Mouse (Mus musculus): ENCODE data around the gene Adgrv1. TPM values are rescaled to one million over a fixed set of nuclear protein-coding genes. Genes with fewer than 3 reads are reported as not detected.

Gene Adgrv1
- polyA plus RNA-seq, 1 experiment from 2014 or later, result 0.76 TPM

- no peak overlapping the region for H3K4me2 ChIP-seq
- WGBS, result 69% methylated on average over 4 of the region's 4 CpGs
- H3K9me3 ChIP-seq (replicated peaks), result no peaks in the 10 kb centered on the region
- no peaks in the 10 kb centered on the region for H3K36me3 ChIP-seq
- ATAC-seq (replicated peaks; ENCODE audit: insufficient number of reproducible peaks, insufficient read depth, low FRiP score, low read depth), result no peak
- H3K27ac ChIP-seq, result no peak overlapping the region
- H3K27me3 ChIP-seq, result no peaks in the 10 kb centered on the region
- no peaks in the 10 kb centered on the region for H3K4me1 ChIP-seq (replicated peaks)
- no peak overlapping the region for H3K4me3 ChIP-seq
- no peak overlapping the region for H3K9ac ChIP-seq
These were observed 166.3 kb downstream of the Adgrv1 start for GRCm38 (mm10) chr13:81466661-81467060.

- H3K36me3 ChIP-seq, result no peaks in the 10 kb centered on the region
- ATAC-seq (replicated peaks; ENCODE audit: insufficient number of reproducible peaks, insufficient read depth, low FRiP score, low read depth), result no peak
- no peaks in the 10 kb centered on the region for H3K4me1 ChIP-seq (replicated peaks)
These were observed 167.2 kb downstream of the Adgrv1 start for GRCm38 (mm10) chr13:81465794-81466193.

GRCm38 (mm10) chr13:81449630-81450029, 183.3 kb downstream of the Adgrv1 start:
- Histone ChIP-seq H3K27ac (no peak overlapping the region), H3K9me3 (replicated peaks) (no peaks in the 10 kb centered on the region), H3K36me3 (no peaks in the 10 kb centered on the region), H3K4me1 (replicated peaks) (no peaks in the 10 kb centered on the region), H3K27me3 (no peaks in the 10 kb centered on the region), H3K9ac (no peak overlapping the region), H3K4me2 (no peak overlapping the region), H3K4me3 (no peak overlapping the region)
- WGBS, result 67% methylated on average over 4 of the region's 4 CpGs
- ATAC-seq (replicated peaks; ENCODE audit: insufficient number of reproducible peaks, insufficient read depth, low FRiP score, low read depth), result no peak

More at GRCm38 (mm10) chr13:81465794-81466193, 167.2 kb downstream of the Adgrv1 start:
- H3K27me3 ChIP-seq, result no peaks in the 10 kb centered on the region
- no peak overlapping the region for H3K4me3 ChIP-seq
- no peaks in the 10 kb centered on the region for H3K9me3 ChIP-seq (replicated peaks)
- no peak overlapping the region for H3K4me2 ChIP-seq
- WGBS, result 78% methylated on average over 3 of the region's 3 CpGs
- H3K9ac ChIP-seq, result no peak overlapping the region
- H3K27ac ChIP-seq, result no peak overlapping the region

- 81% methylated on average over 7 of the region's 7 CpGs for WGBS
- Histone ChIP-seq H3K4me1 (replicated peaks) (no peaks in the 10 kb centered on the region), H3K27ac (no peak overlapping the region), H3K27me3 (no peaks in the 10 kb centered on the region), H3K36me3 (no peaks in the 10 kb centered on the region), H3K4me2 (no peak overlapping the region), H3K9ac (no peak overlapping the region), H3K9me3 (replicated peaks) (no peaks in the 10 kb centered on the region), H3K4me3 (no peak overlapping the region)
- ATAC-seq (replicated peaks; ENCODE audit: insufficient number of reproducible peaks, insufficient read depth, low FRiP score, low read depth), result no peak
These were observed 183.8 kb downstream of the Adgrv1 start for GRCm38 (mm10) chr13:81449198-81449597.

DNA sequence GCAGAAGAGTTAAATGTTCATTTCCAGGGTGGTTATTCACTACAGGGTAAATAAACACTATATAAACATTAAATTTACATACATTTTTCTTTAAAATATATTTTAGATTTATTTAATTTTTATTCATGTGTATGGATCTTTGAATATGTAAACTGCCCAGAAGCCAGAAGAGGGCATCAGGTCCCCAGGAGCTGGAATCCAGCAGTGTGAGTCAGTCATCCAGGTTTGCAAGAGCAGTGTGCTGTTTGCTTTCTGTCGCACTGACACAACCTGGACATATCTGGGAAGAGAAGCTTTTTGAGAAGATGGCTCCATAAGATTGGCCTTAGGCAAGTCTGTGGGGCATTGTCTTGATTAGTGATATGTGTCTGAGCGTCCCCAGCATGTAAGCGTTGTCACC, 191.5 kb downstream of the Adgrv1 start:
- 68% methylated on average over 3 of the region's 3 CpGs for WGBS
- H3K9me3 ChIP-seq (replicated peaks), result no peaks in the 10 kb centered on the region
- H3K27me3 ChIP-seq, result no peaks in the 10 kb centered on the region

GRCm38 (mm10) chr13:81439390-81440025, 193.4 kb downstream of the Adgrv1 start:
- H3K9me3 ChIP-seq (replicated peaks), result no peaks in the 10 kb centered on the region
- H3K4me2 ChIP-seq, result no peak overlapping the region
- H3K4me3 ChIP-seq, result no peak overlapping the region
- no peak overlapping the region for H3K9ac ChIP-seq
- no peaks in the 10 kb centered on the region for H3K4me1 ChIP-seq (replicated peaks)
- ATAC-seq (replicated peaks; ENCODE audit: insufficient number of reproducible peaks, insufficient read depth, low FRiP score, low read depth), result no peak
- WGBS, result 41% methylated on average over 12 of the region's 12 CpGs
- no peaks in the 10 kb centered on the region for H3K36me3 ChIP-seq
- no peaks in the 10 kb centered on the region for H3K27me3 ChIP-seq
- no peak overlapping the region for H3K27ac ChIP-seq

More for the DNA sequence above, 191.5 kb downstream of the Adgrv1 start:
- Histone ChIP-seq H3K27ac (no peak overlapping the region), H3K4me1 (replicated peaks) (no peaks in the 10 kb centered on the region), H3K9ac (no peak overlapping the region), H3K4me3 (no peak overlapping the region), H3K36me3 (no peaks in the 10 kb centered on the region), H3K4me2 (no peak overlapping the region)
- no peak for ATAC-seq (replicated peaks; ENCODE audit: insufficient number of reproducible peaks, insufficient read depth, low FRiP score, low read depth)

- Histone ChIP-seq H3K4me3 (no peak overlapping the region), H3K9ac (no peak overlapping the region), H3K27ac (no peak overlapping the region), H3K4me2 (no peak overlapping the region), H3K27me3 (no peaks in the 10 kb centered on the region), H3K36me3 (no peaks in the 10 kb centered on the region), H3K4me1 (replicated peaks) (no peaks in the 10 kb centered on the region), H3K9me3 (replicated peaks) (no peaks in the 10 kb centered on the region)
- WGBS, result 48% methylated on average over 8 of the region's 8 CpGs
- ATAC-seq (replicated peaks; ENCODE audit: insufficient number of reproducible peaks, insufficient read depth, low FRiP score, low read depth), result no peak
These were observed 195.9 kb downstream of the Adgrv1 start for GRCm38 (mm10) chr13:81437088-81437487.

DNA sequence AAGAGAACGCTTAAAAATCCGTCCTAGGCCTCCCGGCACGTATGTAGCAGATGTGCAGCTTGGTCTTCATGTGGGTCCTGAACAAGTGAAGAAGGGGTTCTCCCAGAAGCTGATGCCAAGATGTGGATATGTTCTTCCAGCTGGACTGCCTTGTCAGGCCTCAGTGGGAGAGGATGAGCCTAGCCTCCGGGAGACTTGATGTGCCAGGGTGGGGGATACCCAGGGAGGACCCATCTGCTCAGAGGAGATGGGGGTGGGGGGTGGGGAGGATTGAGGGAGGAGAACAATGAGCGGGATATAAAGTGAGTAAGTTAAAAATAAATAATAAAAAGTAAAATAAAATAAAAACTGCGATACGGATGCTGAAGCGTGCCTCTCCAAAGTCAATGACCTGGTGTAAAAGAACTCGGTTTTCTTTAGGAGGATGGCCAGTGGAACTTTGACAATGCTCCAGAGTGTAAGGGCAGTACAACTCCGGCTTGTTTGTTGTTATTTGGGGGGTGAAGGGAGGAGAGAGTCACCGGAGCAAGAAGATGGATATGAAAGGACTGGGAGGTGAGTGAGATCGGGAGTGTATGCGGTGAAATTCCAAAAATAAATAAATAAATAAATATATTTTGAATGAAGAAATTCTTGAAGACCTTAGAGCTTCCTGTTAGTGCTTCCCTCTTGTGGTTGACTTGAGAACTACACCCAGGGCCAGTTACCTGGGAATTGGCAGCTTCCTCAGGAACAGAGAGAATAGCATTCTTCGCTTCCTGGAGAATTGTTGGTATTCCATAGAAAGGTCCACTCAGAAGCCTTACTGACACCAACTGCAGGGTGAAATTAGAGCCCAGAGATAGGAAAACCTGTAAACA, 205.8 kb downstream of the Adgrv1 start:
- no peak overlapping the region for H3K4me2 ChIP-seq
- H3K4me3 ChIP-seq, result no peak overlapping the region
- H3K27ac ChIP-seq, result no peak overlapping the region
- WGBS, result 63% methylated on average over 15 of the region's 15 CpGs
- no peaks in the 10 kb centered on the region for H3K36me3 ChIP-seq
- no peaks in the 10 kb centered on the region for H3K9me3 ChIP-seq (replicated peaks)
- H3K27me3 ChIP-seq, result no peaks in the 10 kb centered on the region
- ATAC-seq (replicated peaks; ENCODE audit: insufficient number of reproducible peaks, insufficient read depth, low FRiP score, low read depth), result no peak
- H3K9ac ChIP-seq, result no peak overlapping the region
- no peaks in the 10 kb centered on the region for H3K4me1 ChIP-seq (replicated peaks)

- Histone ChIP-seq H3K27me3 (no peaks in the 10 kb centered on the region), H3K9ac (no peak overlapping the region), H3K4me1 (replicated peaks) (no peaks in the 10 kb centered on the region), H3K9me3 (replicated peaks) (no peaks in the 10 kb centered on the region), H3K36me3 (no peaks in the 10 kb centered on the region), H3K4me3 (no peak overlapping the region), H3K27ac (no peak overlapping the region), H3K4me2 (no peak overlapping the region)
- no peak for ATAC-seq (replicated peaks; ENCODE audit: insufficient number of reproducible peaks, insufficient read depth, low FRiP score, low read depth)
- 59% methylated on average over 6 of the region's 6 CpGs for WGBS
These were observed 207.8 kb downstream of the Adgrv1 start for GRCm38 (mm10) chr13:81425111-81425510.

DNA sequence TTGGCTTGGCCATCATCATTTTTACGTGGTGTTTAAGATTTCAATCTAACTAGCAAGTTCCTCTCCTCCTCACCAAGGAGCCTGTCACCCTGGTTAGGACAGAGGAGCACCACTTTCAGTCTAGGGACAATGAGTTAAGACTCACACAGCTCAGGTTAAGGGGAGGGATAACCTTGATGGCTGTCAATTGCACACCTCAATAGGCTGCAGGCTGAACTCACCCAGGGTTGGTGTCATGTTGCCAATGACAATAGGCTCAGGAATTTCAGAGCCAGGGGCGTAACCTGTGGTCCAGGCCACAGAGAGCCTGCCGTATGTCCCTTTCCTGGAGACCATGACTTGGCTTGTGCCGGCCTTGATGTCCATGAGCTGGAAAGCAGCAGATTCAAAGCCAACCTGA, 209.0 kb downstream of the Adgrv1 start:
- 69% methylated on average over 4 of the region's 4 CpGs for WGBS
- Histone ChIP-seq H3K9me3 (replicated peaks) (no peaks in the 10 kb centered on the region), H3K36me3 (no peaks in the 10 kb centered on the region), H3K4me1 (replicated peaks) (no peaks in the 10 kb centered on the region), H3K9ac (no peak overlapping the region), H3K4me2 (no peak overlapping the region), H3K27ac (no peak overlapping the region), H3K4me3 (no peak overlapping the region), H3K27me3 (no peaks in the 10 kb centered on the region)
- ATAC-seq (replicated peaks; ENCODE audit: insufficient number of reproducible peaks, insufficient read depth, low FRiP score, low read depth), result no peak

DNA sequence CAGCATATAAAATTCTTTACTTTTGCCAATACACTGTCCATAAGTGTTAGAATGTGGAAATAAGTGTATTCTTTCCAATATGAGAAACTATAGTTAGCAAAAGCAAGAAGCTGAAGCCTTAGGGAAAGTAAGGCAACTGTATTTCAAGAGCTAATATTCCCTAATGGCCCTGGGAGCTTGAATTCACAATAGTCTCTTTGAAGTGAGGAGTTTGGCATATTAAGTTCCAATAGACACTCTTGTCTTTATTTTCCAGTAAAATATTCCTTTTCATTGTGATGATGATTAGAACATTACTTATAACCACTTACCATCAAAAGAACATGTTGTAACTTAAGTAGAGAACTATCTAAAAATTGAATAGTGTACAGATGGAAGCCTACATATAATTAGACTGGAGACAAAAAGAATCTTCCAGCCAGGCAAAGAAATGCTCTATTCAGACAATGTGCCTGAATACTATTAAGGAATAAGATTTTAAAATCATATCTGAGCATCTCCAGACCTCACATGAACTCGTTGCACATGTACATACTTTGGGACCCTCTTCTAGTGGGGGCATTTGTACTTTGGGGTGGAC, 225.0 kb downstream of the Adgrv1 start:
- Histone ChIP-seq H3K27ac (no peak overlapping the region), H3K9ac (no peak overlapping the region), H3K4me2 (no peak overlapping the region), H3K4me3 (no peak overlapping the region), H3K9me3 (replicated peaks) (no peaks in the 10 kb centered on the region), H3K36me3 (no peaks in the 10 kb centered on the region), H3K4me1 (replicated peaks) (no peaks in the 10 kb centered on the region), H3K27me3 (no peaks in the 10 kb centered on the region)
- WGBS, result 78% methylated on average over 1 of the region's 1 CpGs
- no peak for ATAC-seq (replicated peaks; ENCODE audit: insufficient number of reproducible peaks, insufficient read depth, low FRiP score, low read depth)
